Mouse (Mus musculus) adrenal gland, adult 8-10 months (tissue): ENCODE results near the gene Col13a1. TPM values are rescaled to one million over a fixed set of nuclear protein-coding genes. Genes with fewer than 3 reads are reported as not detected.
A peak's percentile ranks its signal among the peaks of the same experiment; 100 is the strongest.

Source experiments
- DNase-seq: peaks from one replicate; pipeline ENCODE4 v3.0.0; 2022
- total RNA-seq, 4 experiments: library from RNA; stranded (reverse); gene quantifications; 2 replicates each; pipeline ENCODE4 v1.2.4; 2022

Col13a1 gene
- total RNA-seq, 4 experiments from 2014 or later, result 7.9 to 12.3 (median 10.3) TPM

DNA sequence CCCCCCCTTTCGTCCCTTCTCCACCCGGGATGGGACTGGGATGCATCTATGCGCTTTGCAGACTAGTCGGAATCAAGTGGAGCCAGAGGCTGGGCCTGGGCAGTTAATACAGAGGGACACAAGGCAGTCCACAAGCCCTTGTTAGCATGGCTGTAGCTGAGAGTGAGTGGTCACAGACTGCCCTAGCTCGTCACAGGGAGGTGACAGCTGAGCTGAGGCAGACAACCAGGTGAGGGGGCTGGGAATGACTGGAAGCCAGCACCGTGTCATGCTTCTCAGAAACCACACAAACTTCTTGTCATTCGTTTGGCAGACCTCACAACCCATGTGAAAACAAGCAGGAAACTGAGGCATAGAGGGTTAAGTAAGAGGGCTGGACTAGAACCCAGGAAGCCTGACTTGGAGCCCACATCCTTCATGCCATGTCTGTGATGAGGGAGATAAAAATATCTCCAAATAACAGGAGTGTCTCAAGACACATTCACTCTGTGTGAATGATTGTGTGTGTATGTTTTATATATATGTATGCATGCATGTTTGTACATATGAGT lies 10.8 kb downstream of the Col13a1 start:
- DNase-seq, result no peak

DNA sequence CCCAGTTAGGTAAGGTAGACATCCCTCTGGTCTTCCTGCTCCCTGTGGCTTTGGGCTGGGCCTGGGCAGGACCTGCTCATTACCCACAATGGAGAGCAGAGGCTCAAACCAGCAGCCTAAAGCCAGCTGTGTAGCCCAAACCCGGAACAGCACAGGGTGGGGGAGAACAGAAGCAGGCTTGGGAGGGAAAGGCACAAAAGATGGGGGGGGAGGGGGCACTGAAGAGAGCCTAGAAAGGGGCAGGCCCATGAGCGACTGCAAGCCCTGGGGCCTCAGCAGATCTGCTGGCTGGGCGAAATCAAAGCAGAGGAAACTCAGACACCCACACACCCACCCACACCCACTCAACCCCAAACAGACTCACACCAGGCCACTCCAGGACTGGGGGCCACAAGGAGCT lies 11.7 kb downstream of the Col13a1 start:
- DNase-seq, result no peak

DNA sequence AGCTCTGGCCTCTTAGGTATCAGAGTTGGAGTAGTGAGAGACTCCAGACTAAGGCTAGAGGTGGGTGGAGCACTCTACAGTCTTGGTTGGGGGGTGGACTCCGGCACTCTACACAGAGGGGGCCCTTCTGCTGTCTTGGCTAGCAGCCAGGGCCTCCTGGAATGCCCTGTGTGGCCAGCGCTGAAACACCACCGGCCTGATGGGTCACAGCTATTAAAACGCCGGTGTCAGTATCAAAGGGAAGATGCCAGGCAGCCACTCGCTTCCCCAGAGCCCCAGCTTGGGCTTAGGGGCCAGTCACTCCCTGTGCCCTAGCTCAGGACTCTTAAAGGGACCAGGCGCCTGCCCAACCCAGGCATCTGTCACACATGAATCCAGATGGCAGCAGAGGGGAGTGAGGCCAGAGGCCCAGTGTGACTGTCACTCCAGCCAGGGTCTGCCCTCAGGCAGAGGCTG lies 13.5 kb downstream of the Col13a1 start:
- no peak for DNase-seq

DNA sequence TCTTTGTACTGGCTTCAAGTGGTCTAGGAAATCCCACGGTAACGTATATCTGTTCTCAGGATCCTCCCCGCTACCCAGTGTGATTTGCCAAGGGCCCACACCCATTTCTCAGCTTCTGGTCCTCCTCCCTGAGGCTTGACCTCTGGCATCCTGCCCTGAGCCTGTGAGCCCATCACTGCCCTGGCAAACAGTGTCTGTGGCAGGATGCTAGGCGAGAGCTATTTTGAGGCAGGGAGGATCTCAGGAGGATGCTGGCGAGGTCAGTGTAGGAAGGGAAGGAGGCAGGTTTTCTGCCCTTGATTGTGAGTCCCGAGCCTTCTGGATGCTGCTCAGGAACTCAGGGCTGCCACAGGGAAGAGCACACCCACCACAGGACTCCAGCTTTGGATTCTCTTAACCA lies 22.2 kb downstream of the Col13a1 start:
- peak; percentile 51 for DNase-seq

DNA sequence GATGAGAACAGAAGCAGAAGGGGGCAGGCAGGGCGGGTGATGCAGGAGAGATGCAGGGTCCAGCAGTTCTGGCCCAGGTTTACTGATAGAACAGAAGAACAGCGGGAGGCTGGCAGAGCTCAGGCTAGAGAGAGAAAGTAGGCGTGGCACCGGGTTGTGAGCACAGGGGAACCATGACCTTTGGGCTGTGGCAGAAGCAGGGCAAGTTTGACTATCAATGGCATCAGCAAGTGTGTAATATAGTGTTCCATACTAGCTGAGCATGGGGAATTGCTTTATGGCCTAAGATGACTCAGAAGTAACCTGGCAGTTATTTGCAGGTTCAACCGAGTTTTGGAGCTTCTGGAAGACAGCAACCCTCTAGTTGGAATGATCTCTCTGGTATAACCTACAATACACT lies 25.0 kb downstream of the Col13a1 start:
- no peak for DNase-seq

DNA sequence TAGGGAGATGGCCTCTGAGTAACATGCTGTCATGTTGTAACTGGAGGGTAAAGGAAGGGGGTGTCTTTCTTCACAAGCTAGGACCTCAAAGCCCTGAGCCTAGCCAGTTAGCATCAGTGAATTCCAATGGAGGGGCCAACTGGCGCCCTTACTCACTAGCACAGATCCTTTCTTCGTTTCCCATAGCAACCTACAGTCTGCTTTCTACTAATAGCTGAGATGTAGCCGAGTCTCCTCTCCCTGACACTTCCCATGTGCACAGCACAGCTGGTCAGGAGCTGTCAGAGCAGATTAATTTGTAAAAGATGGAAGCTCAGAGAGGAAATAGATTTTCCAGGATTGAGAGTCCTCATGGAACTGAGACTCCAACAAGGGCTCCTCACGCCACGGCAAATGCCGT lies 29.4 kb downstream of the Col13a1 start:
- no peak for DNase-seq

DNA sequence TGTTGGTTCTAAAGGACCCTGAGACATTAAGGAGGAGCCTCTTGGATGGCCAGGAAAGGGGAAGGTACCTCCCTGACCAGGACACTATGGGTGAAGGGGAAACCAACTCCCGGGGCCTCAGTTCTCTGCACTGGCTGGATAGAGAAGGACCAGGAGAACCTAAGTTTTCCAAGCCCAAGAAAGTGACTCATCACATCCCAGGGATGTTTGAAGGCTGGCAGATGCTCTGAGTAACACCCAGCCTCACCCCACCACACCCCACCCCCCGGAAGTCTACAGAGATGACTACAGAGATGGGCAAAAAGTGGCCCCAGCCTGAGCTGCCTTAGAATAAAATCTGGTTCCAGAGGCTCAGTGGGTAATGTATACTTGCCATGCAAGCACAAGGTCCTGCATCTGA lies 34.5 kb downstream of the Col13a1 start:
- no peak for DNase-seq

DNA sequence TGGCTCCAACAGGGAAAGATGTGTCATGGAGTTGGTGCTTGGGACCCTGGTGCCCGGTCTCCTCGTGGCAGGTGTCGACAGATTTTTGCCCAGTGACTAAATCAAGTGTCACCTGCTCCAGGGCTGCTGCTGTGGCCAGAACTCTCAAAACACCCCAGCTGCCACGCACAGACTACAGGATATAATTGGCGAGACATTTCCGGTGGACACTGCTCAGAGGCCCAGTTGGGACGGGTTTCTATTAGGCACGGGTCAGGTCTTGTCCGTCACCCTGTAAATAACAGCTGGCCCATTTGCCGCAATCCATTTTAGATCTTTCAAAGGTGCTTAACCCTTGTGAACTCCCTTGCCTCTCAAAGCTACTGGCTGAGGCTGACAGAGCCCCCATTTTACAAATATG lies 35.4 kb downstream of the Col13a1 start:
- DNase-seq, result no peak

DNA sequence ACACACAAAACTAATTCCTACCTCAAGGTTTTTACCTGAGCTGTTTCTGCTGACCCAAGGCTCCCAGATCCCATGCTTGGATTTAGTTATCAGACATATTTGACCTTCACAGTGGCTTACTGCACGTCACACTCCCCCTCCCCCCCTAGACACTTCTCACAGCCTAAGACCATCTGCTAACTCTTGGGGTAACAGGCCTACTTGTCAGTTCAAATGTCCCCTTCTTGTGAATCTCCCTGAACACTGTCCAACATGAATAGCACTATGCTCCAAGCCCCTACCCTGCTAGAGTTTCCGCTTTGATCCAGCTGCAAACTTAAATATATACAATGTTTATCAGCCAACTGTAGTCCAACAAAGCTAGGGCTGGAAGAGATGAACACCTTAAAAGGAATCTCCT lies 36.2 kb downstream of the Col13a1 start:
- DNase-seq, result no peak

DNA sequence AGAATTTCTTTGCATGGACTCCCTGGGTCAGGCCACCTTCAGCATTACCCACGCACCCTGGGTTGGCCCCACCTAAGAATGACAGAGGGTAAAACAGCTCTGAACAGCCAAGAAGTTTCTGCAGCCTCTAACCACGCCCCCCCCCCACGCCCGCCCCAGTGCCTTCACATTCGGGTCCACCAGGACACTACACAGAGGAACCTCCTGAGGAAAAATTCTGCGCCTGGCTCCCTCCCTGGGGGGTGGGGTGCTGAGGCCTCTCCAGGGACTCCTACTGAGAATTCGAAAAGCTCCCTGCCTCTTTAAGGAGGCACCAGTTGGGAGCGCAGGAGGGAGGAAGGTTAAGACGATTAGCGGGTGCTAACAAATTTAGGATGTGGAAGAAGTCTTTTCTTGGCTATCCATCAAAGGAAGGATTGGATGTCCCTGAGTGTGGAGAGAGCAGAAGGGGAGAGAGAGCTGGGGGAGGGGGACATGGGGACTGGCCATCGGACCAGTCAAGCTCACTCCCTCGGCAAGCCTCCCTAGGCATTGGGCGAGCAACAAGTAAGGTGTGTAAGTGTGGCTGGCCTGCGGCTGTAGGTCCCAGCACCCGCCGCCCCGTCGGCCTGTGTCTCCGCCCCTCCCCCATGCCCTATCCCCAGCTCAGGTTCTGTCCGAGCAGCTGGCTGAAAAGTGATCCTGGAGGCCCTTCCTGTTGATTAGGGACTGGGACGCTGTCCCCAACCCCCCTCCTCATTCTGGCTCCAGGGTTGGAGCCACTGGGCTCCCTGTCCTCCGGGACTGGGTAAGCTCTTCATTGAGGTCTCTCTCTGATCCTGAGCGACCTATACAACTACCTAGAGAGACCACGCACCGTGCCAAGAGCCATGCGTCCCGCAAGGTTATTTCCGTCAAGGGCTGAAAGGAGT lies 42.4 kb downstream of the Col13a1 start:
- no peak for DNase-seq

DNA sequence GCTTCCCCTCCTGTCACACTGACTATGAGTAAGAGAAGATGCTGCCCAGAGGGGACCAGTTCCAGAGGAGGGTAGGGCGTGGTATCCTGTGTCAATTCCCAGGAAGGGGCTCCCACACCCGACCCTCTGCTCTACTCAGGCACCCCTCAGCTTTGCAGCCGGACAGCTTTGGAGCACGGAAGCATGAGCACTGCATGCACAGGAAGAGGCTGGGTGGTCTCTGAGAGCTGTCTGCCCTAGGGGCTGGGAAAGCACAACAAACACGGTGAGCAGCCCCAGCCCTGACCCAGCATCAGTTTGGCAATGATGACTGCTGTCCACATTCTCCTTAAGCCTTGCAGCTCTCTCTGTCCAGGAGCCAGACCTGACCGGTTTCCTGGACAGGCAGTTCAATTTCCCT lies 47.2 kb downstream of the Col13a1 start:
- DNase-seq, result no peak

DNA sequence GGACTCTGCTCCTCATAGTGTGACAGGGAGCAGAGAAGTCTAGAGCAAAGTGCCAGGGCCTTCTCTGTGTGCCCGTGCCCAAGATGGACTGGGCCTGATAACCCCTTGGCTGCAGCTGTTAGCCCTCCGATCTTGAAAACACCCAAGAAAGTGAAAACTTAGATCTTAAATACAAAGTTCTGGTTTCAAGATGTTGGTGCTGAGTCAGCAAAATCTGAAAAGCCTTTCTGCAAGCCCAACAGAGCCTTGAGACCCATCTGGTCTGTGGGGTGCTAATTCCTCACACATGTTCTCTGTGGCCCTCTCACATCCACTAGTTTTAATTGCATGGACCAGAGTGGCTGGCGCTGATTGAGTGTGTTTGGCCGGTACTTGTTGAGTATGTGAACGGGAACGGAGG lies 49.0 kb downstream of the Col13a1 start:
- DNase-seq, result no peak

DNA sequence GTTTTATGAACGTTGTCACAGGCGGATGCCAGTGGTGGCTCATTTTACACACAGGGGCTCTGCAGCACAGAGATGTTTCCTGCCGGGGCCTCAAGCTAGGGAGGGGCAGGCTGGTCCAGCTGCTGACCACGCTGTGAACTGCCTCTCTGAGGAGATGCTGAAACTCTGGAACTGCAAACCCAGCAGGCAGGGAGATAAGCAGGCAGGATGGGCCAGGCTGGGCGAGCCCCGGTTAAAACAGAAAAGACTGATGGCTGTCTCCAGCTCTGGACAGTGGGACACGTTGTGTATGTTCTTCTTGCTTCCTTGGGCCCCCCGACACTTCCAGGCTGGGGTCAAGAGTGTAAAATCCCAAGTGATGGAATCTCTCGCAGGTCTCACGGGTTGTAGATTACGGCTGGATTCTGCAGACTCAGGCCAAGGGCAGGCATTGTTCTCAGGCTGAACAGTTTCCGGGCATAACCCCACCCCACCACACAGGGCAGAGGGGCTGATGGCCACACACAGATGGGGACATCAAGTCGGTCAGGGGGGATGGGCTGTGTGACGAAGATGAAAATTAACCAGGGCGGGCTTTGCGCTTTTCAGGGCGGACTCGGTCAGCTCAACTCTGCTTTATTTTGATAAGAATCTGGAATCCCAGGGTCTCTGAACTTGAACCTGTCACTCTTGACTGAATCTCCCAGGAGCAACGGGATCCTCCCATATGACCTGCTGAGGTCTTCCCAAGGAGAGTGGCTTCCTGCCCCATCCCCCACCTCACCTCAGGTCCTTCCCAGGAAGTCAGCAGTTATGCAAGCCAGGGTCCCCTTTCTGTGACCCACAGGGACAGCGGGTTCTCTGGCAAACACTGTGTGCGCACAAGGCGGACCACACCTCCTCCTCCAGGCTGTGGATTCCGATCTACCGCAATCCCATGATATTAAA lies 49.9 kb downstream of the Col13a1 start:
- DNase-seq, result peak; percentile 63

DNA sequence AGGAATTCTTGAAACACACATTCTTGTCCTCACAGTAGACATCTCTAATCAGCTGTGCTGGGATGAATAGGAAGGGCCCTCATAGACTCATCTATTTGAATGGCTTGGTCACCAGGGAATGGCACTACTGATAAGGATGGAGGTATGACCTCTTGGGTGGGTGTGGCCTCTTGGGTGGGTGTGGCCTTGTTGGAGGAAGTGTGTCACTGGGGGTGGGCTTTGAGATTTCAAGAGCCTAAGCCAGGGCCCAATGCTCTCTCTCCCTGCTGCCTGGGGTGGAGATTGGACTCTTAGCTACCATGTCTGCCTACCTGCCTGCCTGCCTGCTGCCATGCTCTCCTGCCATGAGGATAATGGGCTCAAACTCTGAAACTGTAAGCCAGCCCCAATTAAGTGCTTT lies 53.2 kb downstream of the Col13a1 start:
- DNase-seq, result no peak

DNA sequence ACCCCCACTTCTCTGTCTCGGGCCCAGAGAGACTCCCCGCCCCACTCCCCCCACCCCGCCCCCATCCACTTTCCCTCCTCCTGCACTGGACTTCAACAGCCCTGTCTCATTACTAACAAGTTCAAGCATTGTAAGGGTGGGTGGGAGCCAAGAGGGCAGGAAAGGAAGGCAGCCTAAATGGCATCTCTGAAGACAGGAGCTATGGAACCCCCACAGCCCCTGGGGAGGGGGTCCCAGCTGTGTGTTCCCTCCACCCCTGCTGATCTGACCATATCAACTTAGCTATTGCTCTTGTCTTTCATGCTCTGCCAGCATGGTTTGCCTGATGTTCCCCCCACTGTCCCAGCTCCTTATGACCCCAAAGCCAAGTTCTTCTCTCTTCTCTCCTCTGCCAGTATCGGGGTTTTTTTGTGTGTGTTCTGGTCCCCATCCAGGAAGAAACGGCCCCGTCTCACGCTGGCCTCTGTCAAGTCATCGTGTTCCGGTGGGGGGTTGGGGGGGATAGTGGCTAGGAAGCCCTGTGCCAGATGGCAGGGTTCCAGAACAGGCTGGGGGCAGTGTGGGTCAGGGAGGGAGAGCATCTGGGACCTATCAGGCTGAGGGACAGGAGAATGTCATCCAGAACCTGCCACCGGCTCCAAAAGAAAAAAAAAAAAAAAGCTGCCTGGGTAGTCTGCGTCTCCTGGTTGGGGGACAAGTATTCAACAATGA lies 58.1 kb downstream of the Col13a1 start:
- no peak for DNase-seq

DNA sequence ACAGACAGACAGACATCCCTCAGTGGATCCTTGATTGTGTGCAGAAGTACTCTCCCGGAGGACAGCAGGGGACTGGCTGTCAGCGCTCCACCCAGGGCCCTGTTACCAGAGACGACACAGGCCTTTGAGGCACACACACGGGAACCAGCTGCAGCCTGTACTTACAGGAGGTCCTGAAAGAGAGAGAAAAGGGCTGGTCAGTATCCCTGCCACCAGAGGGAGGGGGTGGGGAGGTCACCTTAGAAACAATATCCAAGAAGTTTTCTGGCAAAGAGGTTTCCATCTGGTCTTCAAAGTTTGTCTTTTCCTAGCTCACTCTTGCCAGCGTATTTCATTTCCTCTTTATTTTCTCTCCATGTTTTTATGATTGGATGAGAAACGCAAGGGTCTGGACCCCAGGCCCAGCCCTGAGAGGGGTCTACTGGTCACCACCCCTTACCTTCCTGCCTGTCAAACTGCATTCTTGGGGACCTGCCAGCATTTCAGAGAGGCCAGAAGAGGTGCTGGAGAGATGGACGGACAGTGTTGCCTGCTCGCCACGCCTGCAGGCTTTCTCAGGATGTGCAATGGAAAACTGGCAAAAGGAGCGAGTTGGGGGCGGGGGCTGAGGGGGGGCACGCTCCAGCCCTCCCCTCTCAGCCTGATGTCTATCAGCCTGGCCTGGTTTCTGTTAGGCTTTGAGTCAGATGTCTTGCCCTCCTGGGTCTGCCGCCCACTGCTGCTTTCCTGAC lies 58.8 kb downstream of the Col13a1 start:
- DNase-seq, result no peak

DNA sequence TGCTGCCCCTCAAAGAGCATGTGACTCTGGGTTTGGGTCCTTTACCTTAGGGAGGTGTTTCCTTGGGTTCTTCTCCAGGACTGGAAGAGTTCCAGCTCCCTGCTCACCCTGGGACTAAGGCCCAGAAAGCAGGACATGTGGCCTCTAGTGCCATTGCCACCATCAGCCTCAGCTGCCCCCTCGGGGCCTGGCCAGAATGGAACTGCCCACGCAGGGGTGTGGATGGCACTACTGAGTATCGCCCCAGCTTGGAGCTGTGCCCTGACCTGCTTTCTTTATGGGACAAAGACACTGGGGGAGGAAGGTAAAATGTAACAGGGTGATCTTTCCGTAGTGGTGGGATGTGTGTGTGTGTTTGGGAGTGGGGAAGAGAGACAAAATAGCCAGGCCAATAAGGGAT lies 59.4 kb downstream of the Col13a1 start:
- no peak for DNase-seq

DNA sequence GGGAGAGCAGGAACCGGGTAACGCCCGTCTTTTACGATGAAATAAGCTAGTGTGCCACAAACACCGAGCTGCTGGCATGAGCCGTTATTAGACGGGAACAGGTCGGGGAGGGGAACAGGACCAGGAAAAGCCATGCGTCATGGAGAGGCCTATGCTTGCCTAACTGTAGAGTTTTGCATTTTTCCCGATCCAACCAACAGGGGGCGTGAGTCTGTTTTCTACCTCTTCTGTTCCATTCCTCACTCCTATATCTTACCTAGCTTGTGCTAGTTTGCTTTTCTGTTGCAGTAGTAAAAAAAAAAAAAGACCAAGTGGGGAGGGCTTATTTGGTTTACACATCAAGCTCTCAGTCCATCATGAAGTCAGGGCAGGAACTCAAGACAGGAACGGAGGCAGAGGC lies 61.8 kb downstream of the Col13a1 start:
- no peak for DNase-seq

DNA sequence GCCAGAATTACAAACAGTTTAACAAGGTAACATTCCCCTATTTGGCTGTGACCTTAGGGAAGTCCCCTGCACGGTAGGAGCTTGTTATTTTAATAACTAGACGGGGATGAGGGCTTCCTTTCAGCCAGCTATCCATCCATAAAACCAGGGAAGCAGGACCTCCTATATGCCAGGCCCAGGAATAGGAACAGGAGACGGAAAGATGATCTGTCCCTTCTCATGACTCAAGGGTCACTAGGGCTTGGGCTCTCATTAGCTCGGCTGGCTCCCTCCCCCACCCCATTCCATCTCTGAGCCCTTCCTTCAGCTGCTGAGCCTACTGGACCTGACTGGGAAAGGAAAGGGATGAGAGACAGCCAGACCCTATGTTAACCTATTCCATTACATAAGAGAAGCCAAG lies 67.1 kb downstream of the Col13a1 start:
- DNase-seq, result no peak

DNA sequence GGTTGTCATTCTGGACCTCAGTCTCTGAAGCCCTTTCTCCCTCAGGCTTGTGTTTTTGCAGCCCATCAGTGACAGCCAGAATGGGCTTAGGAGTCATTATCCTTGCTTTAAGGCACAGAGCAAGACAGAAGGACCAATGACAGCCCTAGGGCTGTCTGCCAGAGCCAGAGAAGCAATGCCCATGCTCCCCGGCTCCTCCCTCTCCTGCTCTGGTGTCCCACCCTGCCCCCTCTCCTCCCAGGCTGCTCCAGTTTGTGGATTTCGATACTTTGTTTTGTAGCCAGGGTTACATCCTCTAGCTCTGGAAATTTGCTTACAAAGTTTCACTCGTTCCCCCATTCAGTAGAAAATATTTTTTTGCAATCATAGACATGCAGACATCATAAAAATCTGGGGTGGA lies 69.9 kb downstream of the Col13a1 start:
- DNase-seq, result no peak

DNA sequence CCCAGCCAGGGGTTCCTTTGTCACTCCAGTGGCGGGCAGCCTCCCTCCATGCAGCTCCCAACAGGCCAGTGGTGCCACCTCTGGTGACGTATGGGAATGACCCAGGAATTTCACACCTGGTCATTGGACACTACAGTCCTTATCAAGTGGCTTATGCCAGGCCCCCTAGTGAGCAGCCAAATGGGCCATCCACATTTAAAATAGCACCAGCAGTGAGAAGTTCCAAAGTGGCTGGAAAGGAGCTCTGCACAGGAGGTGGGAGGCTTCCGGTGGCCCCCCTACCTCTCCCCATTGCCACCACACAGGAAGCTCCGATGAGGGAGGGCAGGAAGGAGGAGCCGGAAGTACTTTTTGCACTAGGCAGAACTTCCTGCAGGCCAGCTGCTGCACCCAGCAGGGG lies 72.7 kb downstream of the Col13a1 start:
- DNase-seq, result no peak

DNA sequence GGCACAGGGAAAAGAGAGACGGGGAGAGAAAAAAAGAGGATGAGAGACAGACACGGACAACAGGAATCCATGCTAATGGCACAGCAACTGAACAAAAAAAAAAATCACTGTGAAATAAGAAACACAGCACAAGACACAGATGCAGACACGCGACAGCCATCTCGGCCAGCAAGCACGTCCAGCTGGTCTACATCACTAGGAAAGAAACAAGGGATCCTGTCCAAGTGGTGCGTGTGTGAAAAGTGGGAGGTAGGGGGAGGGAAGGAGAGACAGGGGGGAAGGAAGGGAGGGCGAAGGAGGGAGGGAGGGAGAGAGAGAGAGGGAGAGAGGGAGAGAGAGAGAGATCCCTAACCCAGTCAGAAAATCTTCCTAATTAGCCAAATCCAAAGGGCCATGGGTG lies 73.6 kb downstream of the Col13a1 start:
- DNase-seq, result no peak
